Mouse (Mus musculus) stomach, postnatal 0 days (tissue): ENCODE data around the gene Hydin. TPM values are rescaled to one million over a fixed set of nuclear protein-coding genes. Genes with fewer than 3 reads are reported as not detected.
A peak's percentile ranks its signal among the peaks of the same experiment; 100 is the strongest.

Source experiments
- ATAC-seq: fragments of 200-750 bp; cut with Nextera tagmentation; 2 replicates; pipeline ENCODE4 v1.8.0; 2017; ENCODE audit not compliant: low FRiP score, low TSS enrichment
- DNase-seq: peaks from one replicate; pipeline ENCODE4 v3.0.0-alpha.2; 2016; ENCODE audit warnings: low spot score
- H3K27ac ChIP-seq: fragments of 300-500 bp; sonication (generic); replicated peaks from 2 replicates; pipeline ENCODE4 v1.5.1; 2014; ENCODE audit warnings: mild to moderate bottlenecking, control low read depth
- H3K27me3 ChIP-seq: fragments of 300-500 bp; sonication (generic); 2 replicates; pipeline ENCODE4 v1.6.1; 2014; ENCODE audit warnings: low read length; ENCODE audit not compliant: control insufficient read depth, insufficient read depth
- H3K36me3 ChIP-seq: fragments of 300-500 bp; sonication (generic); 2 replicates; pipeline ENCODE4 v1.6.1; 2014; ENCODE audit warnings: low read length, mixed read lengths; ENCODE audit not compliant: control insufficient read depth, insufficient read depth
- H3K4me1 ChIP-seq: fragments of 300-500 bp; sonication (generic); replicated peaks from 2 replicates; pipeline ENCODE4 v1.6.1; 2014; ENCODE audit warnings: antibody characterized with exemption; ENCODE audit not compliant: control insufficient read depth, insufficient read depth
- H3K4me2 ChIP-seq: fragments of 300-500 bp; sonication (generic); replicated peaks from 2 replicates; pipeline ENCODE4 v1.6.1; 2014; ENCODE audit warnings: low read depth, mild to moderate bottlenecking, control low read depth, moderate library complexity
- H3K4me3 ChIP-seq: fragments of 300-500 bp; sonication (generic); 2 replicates; pipeline ENCODE4 v1.5.1; 2014; ENCODE audit warnings: low read depth, low read length, control low read depth
- H3K9ac ChIP-seq: fragments of 300-500 bp; sonication (generic); 2 replicates; pipeline ENCODE4 v1.6.1; 2014; ENCODE audit warnings: mild to moderate bottlenecking, low read length, control low read depth, mixed read lengths
- H3K9me3 ChIP-seq: fragments of 300-500 bp; sonication (generic); 2 replicates; pipeline ENCODE4 v1.6.1; 2016; ENCODE audit warnings: low read length; ENCODE audit not compliant: control insufficient read depth
- CTCF ChIP-seq: IDR thresholded peaks from 2 replicates; pipeline ENCODE4 v1.5.1; 2016; ENCODE audit warnings: antibody characterized with exemption, low read depth, mild to moderate bottlenecking, moderate library complexity
- EP300 ChIP-seq: optimal IDR thresholded peaks from 2 replicates; pipeline ENCODE3; 2016; ENCODE audit warnings: antibody characterized with exemption
- WGBS: fragments of 180-500 bp; shearing (Covaris S2); extraction: QIAGEN DNeasy Blood & Tissue Kit; methylation state at CpG from one replicate; pipeline ENCODE4 v1.1.7; 2014; 5-methylcytosine and 5-hydroxymethylcytosine counted together
- polyA plus RNA-seq: library from polyadenylated mRNA; unstranded; fragments of >200 nt; fragmentation: Nextera tagmentation; extraction: Ambion mirVana; gene quantifications from 2 replicates; pipeline ENCODE4 v1.2.1, GENCODE M21; 2015

Hydin gene
- polyA plus RNA-seq, 1 experiment from 2014 or later: 0.05 TPM

GRCm38 (mm10) chr8:110270659-110271058, 3.9 kb downstream of the Hydin start:
- H3K27ac ChIP-seq: no peak overlapping the region
- H3K4me2 ChIP-seq: no peak overlapping the region
- TF ChIP-seq CTCF: no peak
- TF ChIP-seq EP300: no peak
- no peaks in the 10 kb centered on the region for H3K9me3 ChIP-seq
- H3K4me1 ChIP-seq: no peaks in the 10 kb centered on the region
- no peak overlapping the region for H3K9ac ChIP-seq
- H3K27me3 ChIP-seq: no peaks in the 10 kb centered on the region
- ATAC-seq: no peak
- WGBS: 86% methylated on average over 4 of the region's 4 CpGs
- no peak overlapping the region for H3K4me3 ChIP-seq
- H3K36me3 ChIP-seq: no peaks in the 10 kb centered on the region
- no peak for DNase-seq

- H3K27ac ChIP-seq: no peak overlapping the region
- no peaks in the 10 kb centered on the region for H3K27me3 ChIP-seq
- ATAC-seq (no peak), DNase-seq (no peak)
- H3K4me2 ChIP-seq: no peak overlapping the region
- no peak for TF ChIP-seq EP300
- TF ChIP-seq CTCF: peak; percentile 47
- 65% methylated on average over 2 of the region's 2 CpGs for WGBS
- no peak overlapping the region for H3K4me3 ChIP-seq
- H3K36me3 ChIP-seq: no peaks in the 10 kb centered on the region
- H3K9me3 ChIP-seq: no peaks in the 10 kb centered on the region
- no peak overlapping the region for H3K9ac ChIP-seq
- no peaks in the 10 kb centered on the region for H3K4me1 ChIP-seq
These were observed 6.6 kb downstream of the Hydin start for GRCm38 (mm10) chr8:110273394-110273793.

GRCm38 (mm10) chr8:110275465-110276258, 8.9 kb downstream of the Hydin start:
- Histone ChIP-seq H3K4me1 (no peaks in the 10 kb centered on the region), H3K9ac (no peak overlapping the region), H3K27ac (no peak overlapping the region), H3K4me2 (no peak overlapping the region), H3K27me3 (no peaks in the 10 kb centered on the region), H3K9me3 (no peaks in the 10 kb centered on the region), H3K36me3 (no peaks in the 10 kb centered on the region), H3K4me3 (no peak overlapping the region)
- ATAC-seq (no peak), DNase-seq (no peak)
- no peak for TF ChIP-seq EP300
- TF ChIP-seq CTCF: no peak
- 78% methylated on average over 21 of the region's 21 CpGs for WGBS

- TF ChIP-seq EP300: no peak
- no peak for TF ChIP-seq CTCF
These were observed 9.4 kb downstream of the Hydin start for GRCm38 (mm10) chr8:110276259-110276560.

GRCm38 (mm10) chr8:110312715-110313114, 45.9 kb downstream of the Hydin start:
- TF ChIP-seq CTCF (no peak), EP300 (no peak)
- no peaks in the 10 kb centered on the region for H3K4me1 ChIP-seq
- no peak overlapping the region for H3K27ac ChIP-seq
- H3K27me3 ChIP-seq: no peaks in the 10 kb centered on the region
- no peak for DNase-seq
- H3K4me2 ChIP-seq: no peak overlapping the region
- H3K9ac ChIP-seq: no peak overlapping the region
- ATAC-seq: no peak
- no peaks in the 10 kb centered on the region for H3K36me3 ChIP-seq
- no peak overlapping the region for H3K4me3 ChIP-seq
- 66% methylated on average over 2 of the region's 2 CpGs for WGBS
- no peaks in the 10 kb centered on the region for H3K9me3 ChIP-seq

More at GRCm38 (mm10) chr8:110276259-110276560, 9.4 kb downstream of the Hydin start:
- Histone ChIP-seq H3K27ac (no peak overlapping the region), H3K27me3 (no peaks in the 10 kb centered on the region), H3K4me3 (no peak overlapping the region), H3K4me2 (no peak overlapping the region), H3K9ac (no peak overlapping the region), H3K4me1 (no peaks in the 10 kb centered on the region), H3K36me3 (no peaks in the 10 kb centered on the region), H3K9me3 (no peaks in the 10 kb centered on the region)
- 63% methylated on average over 1 of the region's 1 CpGs for WGBS
- ATAC-seq (no peak), DNase-seq (no peak)

GRCm38 (mm10) chr8:110315826-110316225, 49.0 kb downstream of the Hydin start:
- no peak overlapping the region for H3K4me3 ChIP-seq
- no peak overlapping the region for H3K27ac ChIP-seq
- no peaks in the 10 kb centered on the region for H3K4me1 ChIP-seq
- H3K36me3 ChIP-seq: no peaks in the 10 kb centered on the region
- H3K27me3 ChIP-seq: no peaks in the 10 kb centered on the region
- WGBS: 61% methylated on average over 7 of the region's 7 CpGs
- no peak for DNase-seq
- no peak overlapping the region for H3K9ac ChIP-seq
- no peak overlapping the region for H3K4me2 ChIP-seq
- no peak for ATAC-seq
- no peaks in the 10 kb centered on the region for H3K9me3 ChIP-seq
- TF ChIP-seq CTCF (no peak), EP300 (no peak)
